Mouse (Mus musculus): ENCODE measurements around the gene Lrrc45.
"Not testable (repeated sequence)": the region's sequence is repeated elsewhere in the genome, so short reads cannot be mapped to it uniquely, and the experiment has no call there.

Gene Lrrc45

GRCm38 (mm10) chr11:120728530-120729240, 15.0 kb downstream of the Lrrc45 start:
- no peak for DNase-seq (ENCODE audit: low spot score)

DNA sequence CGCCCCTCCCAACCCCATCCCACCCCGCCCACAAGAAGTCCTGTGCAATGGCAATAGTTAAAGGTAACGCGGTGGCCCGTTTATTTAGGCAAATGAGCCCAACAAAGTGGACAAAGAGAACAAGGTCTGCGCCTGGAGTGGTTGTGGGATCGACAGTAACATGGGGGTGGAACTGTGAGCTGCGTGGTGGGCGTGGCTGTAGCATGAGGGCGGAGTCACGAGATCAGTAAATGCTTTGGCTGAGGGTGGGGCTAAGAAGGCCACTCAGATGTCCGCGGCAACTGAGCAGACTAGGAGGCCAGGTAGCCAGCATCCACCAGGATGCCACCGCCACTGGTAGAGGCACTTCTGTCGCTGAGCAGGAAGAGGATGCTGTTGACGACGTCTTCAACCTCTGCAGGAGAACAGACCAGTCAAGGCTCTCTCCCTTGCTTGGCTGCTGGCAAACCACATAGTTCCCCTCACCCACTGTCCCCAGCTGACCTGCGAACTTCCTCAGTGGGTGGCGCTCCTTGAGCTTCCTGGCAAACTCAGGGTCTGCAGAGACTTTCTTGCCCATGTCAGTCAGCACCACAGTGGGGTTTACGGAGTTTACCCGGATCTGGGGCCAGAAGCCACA, 15.8 kb downstream of the Lrrc45 start:
- DNase-seq (ENCODE audit: low spot score) = not testable (repeated sequence)

- no peak for DNase-seq (ENCODE audit: low spot score)
Measured at GRCm38 (mm10) chr11:120730331-120730870, 16.7 kb downstream of the Lrrc45 start.

DNA sequence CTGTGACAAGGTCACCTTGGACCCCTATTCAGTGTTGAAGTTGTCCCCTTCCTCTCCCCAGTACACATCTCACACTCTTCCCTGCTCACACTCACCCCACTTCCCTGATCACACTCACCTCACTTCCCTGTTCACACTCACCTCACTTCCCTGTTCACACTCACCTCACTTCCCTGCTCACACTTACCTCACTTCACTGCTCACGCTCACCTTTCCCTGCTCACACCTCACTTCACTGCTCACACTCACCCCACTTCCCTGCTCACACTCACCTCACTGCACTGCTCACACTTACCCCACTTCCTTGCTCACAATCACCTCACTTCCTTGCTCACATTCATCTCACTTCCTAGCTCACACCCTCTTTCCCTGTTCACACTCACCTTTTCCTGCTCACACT, 17.7 kb downstream of the Lrrc45 start:
- DNase-seq (ENCODE audit: low spot score) = no peak

DNA sequence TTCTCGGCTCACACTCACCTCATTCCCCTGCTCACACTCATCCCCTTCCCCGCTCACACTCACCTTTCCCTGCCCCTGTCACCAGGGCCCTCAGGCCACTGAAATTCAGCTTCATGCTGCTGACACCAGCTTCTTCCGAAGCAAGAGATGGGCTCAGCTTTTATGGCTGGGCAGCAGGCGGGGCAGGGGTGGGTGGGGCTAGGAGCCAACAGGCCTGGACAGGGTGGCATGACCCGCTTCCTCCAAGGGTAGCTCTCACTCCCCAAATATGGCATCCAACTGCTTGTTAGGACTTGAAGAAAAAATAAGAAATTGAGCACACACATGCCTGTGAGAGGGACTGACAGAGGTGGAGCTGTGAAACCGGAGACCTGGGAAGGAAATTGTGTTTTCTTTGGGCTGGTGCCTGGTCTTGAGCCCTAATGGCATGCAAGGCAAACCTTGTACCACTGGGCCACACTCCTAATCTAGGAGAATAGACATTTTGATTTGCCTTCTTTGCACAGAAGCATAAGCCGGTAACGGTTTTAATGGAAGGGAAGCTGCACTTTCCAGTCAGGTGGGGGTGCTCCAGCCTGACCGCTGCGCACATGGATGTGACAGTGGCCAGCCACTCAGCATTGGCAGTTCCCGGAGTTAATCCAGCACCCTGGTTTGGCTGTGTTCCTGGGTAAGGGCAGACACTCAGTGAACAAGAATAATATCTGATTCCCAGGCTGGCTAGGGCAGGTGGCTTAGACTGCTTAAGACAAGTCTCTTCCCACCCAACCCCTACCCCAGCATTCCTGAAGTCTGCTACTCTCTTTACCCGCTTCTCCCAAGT, 18.3 kb downstream of the Lrrc45 start, which contains the start of gene Cbr2:
Gene Cbr2 (minus strand): TSS at position 257 of the 823 bp plus-strand sequence.
- no peak for DNase-seq (ENCODE audit: low spot score)

GRCm38 (mm10) chr11:120733521-120733920, 19.8 kb downstream of the Lrrc45 start:
- DNase-seq (ENCODE audit: low spot score) = no peak

DNA sequence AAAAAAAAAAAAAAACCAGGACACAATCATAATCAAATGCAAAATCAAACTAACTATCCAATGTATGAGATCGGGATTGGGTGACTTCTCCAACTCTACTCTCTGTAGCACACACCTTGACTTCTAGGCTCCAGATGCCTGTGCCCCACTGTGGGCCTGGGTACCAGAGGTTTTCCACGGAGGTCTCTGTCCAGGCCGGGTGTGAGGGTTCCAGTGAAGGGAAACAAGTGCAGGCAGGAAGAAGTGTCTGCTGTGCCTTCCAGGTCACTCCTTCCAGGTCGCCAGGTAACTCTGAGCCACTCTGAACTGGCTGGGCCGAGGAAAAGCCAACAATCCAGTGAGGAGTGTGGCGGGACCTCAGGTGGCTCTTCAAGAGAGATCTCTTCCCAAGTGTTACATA, 22.7 kb downstream of the Lrrc45 start:
- DNase-seq (ENCODE audit: low spot score) = no peak

DNA sequence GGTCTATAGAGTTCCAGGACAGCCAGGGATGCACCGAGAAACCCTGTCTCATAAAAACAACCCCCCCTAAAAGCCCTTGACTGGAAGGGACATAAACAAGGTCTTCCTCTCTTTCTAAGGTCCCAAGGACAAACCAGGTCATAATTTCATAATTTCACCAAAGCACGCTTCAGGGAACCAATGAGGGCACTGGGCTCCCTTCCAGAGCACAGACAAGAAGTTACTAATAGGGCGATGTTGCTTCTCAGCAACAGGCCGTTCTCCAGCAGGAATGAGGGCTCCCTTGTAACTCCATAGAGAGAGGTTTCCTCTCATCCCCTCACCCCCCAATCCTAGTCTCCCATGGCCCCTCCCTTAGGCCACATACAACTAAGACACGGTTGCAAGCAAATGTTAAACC, 27.3 kb downstream of the Lrrc45 start:
- DNase-seq (ENCODE audit: low spot score) = no peak

DNA sequence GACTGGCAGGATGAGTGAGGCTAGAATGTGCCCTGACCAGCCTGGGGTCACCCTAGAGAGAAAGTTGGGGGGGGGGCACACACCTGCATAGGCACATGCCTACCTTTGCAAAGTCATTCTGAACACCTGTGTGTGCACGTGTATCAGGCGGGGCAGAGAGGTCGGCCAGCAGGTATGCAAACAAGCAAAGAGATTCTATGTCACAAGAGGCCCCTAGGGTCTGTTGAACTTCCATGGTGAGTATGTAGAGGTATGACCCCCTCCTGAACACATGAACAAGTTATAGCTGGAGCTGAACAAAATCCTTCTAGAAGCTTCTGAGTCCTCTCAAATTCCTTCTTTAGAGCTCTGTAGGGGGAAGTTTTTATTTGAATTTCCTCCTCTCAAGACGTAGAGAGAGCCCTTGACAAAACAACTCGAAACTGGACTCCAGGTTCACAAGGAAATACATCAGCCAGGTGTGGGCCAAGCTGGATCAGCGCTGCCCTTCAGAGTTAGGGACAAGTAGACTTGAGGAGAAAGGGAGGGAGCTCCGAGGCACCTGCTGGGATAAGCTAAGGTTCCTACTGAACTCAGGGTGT, 30.5 kb downstream of the Lrrc45 start:
- DNase-seq (ENCODE audit: low spot score) = no peak

- no peak for DNase-seq (ENCODE audit: low spot score)
Measured at GRCm38 (mm10) chr11:120747974-120748373, 34.2 kb downstream of the Lrrc45 start.

DNA sequence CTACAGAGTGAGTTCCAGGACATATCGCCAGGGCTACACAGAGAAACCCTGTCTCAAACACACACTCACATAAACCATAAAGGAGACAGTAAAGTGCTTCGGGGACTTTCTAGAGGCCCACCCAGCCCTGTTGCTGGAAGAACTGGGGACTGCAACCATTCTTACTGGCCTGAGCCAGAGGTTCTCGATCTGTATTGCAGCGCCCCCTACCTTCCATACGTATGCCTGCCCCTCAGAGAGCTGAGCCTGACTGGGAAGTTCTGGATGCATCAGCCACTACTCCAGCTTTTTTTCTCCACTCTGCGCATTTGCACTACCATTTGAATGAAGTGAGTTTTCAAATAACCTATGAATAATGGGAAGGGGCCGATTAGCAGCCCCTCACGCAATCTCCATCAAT, 35.7 kb downstream of the Lrrc45 start:
- DNase-seq (ENCODE audit: low spot score) = peak; percentile 11

- no peak for DNase-seq (ENCODE audit: low spot score)
Measured at GRCm38 (mm10) chr11:120751606-120752005, 37.9 kb downstream of the Lrrc45 start.

DNA sequence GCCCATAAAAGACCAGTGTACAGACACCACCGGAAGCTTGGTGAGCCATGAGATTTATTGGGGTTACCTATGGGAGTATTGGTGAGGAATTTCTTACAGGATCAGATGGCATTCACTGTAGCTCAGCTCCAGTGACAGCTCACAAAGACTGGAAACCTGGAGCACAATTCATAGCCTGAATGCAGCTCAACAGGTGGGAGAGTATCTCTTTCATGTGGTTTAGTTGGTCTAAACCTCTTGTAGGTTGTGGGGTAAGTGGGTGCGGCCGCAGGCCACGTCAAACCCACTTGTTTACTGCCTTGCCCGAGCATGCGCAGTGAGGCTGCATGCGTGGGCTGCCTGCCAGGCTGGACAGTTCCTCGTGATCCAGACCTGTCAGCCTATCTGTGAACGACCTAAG, 46.5 kb downstream of the Lrrc45 start:
- DNase-seq (ENCODE audit: low spot score) = no peak

GRCm38 (mm10) chr11:120761811-120762671, 48.3 kb downstream of the Lrrc45 start:
- DNase-seq (ENCODE audit: low spot score) = no peak

DNA sequence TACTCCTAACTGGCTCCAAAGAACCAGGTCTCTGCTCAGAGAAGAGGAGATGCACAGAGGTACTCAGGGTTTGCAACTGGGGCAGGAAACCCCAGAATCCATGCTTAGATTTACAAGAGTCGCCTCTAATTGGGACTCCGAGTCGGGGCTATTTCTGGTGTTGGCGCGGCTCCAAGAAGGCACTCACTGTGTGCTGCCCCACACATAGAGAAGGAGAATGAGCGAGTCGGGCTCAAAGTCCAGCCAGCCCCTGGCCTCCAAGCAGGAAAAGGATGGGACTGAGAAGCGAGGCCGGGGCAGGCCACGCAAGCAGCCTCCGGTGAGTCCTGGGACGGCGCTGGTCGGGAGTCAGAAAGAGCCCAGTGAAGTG, 48.9 kb downstream of the Lrrc45 start, which contains the start of gene Hmga1b:
Gene Hmga1b (plus strand): TSS at position 123 of the 370 bp plus-strand sequence.
- DNase-seq (ENCODE audit: low spot score) = not testable (repeated sequence)

GRCm38 (mm10) chr11:120763121-120763999, 49.6 kb downstream of the Lrrc45 start:
- not testable (repeated sequence) for DNase-seq (ENCODE audit: low spot score)

- DNase-seq (ENCODE audit: low spot score) = not testable (repeated sequence)
Measured at GRCm38 (mm10) chr11:120767023-120767422, 53.3 kb downstream of the Lrrc45 start.

- DNase-seq (ENCODE audit: low spot score) = no peak
Measured at GRCm38 (mm10) chr11:120768206-120768605, 54.5 kb downstream of the Lrrc45 start.

Measured in spleen, adult 12 weeks (tissue).